Mouse (Mus musculus) cerebellum, adult (tissue): Measurements from ENCODE around the gene St6galnac3.
"Not testable (repeated sequence)": the region's sequence is repeated elsewhere in the genome, so short reads cannot be mapped to it uniquely, and the experiment has no call there.

Source experiments
- ATAC-seq: cut with Nextera tagmentation; 2 replicates; pipeline ENCODE4 v1.9.2; 2017; ENCODE audit warnings: mild to moderate bottlenecking, moderate library complexity, mixed read lengths; ENCODE audit not compliant: insufficient number of reproducible peaks, low FRiP score, low TSS enrichment

Gene St6galnac3

GRCm38 (mm10) chr3:153395351-153395750 is 329.6 kb downstream of the St6galnac3 start:
- ATAC-seq: no peak

GRCm38 (mm10) chr3:153394751-153395150 is 330.2 kb downstream of the St6galnac3 start:
- ATAC-seq: no peak

GRCm38 (mm10) chr3:153394224-153394623 is 330.8 kb downstream of the St6galnac3 start:
- ATAC-seq: no peak

GRCm38 (mm10) chr3:153391451-153391850 is 333.5 kb downstream of the St6galnac3 start:
- not testable (repeated sequence) for ATAC-seq

- ATAC-seq: not testable (repeated sequence)
Measured at GRCm38 (mm10) chr3:153384651-153385050, 340.3 kb downstream of the St6galnac3 start.

GRCm38 (mm10) chr3:153383656-153384055 is 341.3 kb downstream of the St6galnac3 start:
- ATAC-seq: no peak

GRCm38 (mm10) chr3:153365057-153365755 is 359.8 kb downstream of the St6galnac3 start:
- no peak for ATAC-seq

GRCm38 (mm10) chr3:153364366-153364765 is 360.6 kb downstream of the St6galnac3 start:
- no peak for ATAC-seq

GRCm38 (mm10) chr3:153359966-153360365 is 365.0 kb downstream of the St6galnac3 start:
- ATAC-seq: no peak

GRCm38 (mm10) chr3:153356071-153356470 is 368.9 kb downstream of the St6galnac3 start:
- no peak for ATAC-seq

- no peak for ATAC-seq
Measured at GRCm38 (mm10) chr3:153354988-153355297, 370.0 kb downstream of the St6galnac3 start.

- ATAC-seq: no peak
Measured at GRCm38 (mm10) chr3:153354186-153354987, 370.6 kb downstream of the St6galnac3 start.

GRCm38 (mm10) chr3:153353313-153354103 is 371.5 kb downstream of the St6galnac3 start:
- ATAC-seq: no peak

- no peak for ATAC-seq
Measured at GRCm38 (mm10) chr3:153349981-153350380, 375.0 kb downstream of the St6galnac3 start.

GRCm38 (mm10) chr3:153348797-153349465 is 376.0 kb downstream of the St6galnac3 start:
- ATAC-seq: no peak

- no peak for ATAC-seq
Measured at GRCm38 (mm10) chr3:153344979-153345378, 380.0 kb downstream of the St6galnac3 start.

- ATAC-seq: no peak
Measured at GRCm38 (mm10) chr3:153339940-153340339, 385.0 kb downstream of the St6galnac3 start.

GRCm38 (mm10) chr3:153339091-153339490 is 385.9 kb downstream of the St6galnac3 start:
- ATAC-seq: no peak

GRCm38 (mm10) chr3:153337779-153338178 is 387.2 kb downstream of the St6galnac3 start:
- ATAC-seq: no peak

GRCm38 (mm10) chr3:153337221-153337620 is 387.8 kb downstream of the St6galnac3 start:
- ATAC-seq: no peak
